Mouse (Mus musculus): ENCODE measurements around the gene Fntb.

DNA sequence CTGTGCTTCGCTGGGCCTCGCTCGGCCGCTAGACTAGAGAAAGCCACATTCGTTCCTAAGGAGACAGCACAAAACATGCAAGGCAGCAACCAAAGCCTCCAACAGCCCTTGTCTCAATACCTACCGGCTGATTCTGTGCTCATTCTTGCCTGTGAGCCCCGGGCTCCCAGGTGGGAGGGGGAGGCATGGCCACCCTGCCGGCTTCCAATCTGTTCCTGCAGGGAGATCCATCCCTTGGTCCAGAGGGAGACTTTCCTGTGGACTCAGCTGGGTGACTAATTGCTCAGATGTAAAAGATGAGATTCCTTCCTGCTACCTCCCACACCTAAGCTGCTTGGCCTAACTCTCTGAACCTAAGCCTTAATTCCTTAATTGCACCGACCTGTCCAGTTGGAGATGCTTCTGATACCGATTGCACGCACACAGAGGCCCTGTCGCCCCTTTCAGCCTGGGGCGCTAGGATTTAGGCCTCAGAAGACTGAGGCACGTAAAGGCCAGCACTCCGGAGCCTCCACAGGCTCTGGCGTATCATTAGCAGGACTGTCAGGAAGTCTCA lies 145.9 kb downstream of the Fntb start:
- TF ChIP-seq CTCF (IDR thresholded peaks at IDR 0.05; ENCODE audit: low read depth) (no peak), EP300 (IDR thresholded peaks at IDR 0.05; ENCODE audit: low read depth) (no peak)
